Mouse (Mus musculus) neural tube, embryonic 10.5 days (tissue): ENCODE results near the gene Wdr59.
A peak's percentile ranks its signal among the peaks of the same experiment; 100 is the strongest.
"Not testable (repeated sequence)": the region's sequence is repeated elsewhere in the genome, so short reads cannot be mapped to it uniquely, and the experiment has no call there.

Source experiments
- DNase-seq: peaks from one replicate; pipeline ENCODE4 v3.0.0-alpha.2; 2017; ENCODE audit warnings: low spot score; ENCODE audit errors: extremely low spot score

Gene Wdr59

DNA sequence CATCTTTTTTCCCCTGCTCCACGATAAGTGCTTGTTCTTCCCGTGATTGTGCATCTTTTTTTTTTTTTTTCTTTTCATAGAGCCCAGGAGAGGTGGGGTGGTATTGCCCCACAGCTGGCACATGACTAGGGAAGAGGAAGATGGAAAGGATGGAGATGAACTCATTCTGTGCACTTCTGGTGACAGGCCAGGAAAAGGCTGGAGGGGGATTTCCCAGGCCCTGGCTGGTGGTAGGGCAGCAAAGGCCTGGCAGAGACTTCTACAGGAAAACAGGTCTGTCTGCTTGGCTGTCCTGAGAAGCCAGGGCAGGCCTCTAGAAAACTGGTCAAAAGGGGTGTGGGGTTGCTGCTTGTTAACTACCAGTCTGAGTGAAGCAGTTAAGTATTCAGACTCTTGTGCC is 16.3 kb upstream of the Wdr59 start:
- DNase-seq: no peak

DNA sequence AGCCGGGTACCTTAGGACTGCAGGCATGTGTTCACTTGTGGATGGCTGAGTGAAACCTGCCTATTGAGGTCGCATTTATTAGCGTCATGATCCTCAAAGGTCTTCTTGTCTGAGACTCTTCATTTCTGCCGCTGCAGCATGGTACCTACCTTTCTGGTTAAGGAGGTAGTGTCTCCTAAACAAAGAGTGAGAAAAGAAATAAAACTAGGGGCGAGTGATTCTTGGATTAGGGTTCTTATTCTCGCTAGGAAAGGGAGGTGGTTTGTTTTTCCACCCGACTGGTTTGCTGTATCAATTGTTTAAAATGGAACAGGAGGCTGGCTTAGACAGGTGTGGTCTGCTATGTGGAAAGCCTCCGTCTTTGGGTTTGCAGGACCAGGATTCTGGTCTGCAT is 15.9 kb upstream of the Wdr59 start:
- no peak for DNase-seq

DNA sequence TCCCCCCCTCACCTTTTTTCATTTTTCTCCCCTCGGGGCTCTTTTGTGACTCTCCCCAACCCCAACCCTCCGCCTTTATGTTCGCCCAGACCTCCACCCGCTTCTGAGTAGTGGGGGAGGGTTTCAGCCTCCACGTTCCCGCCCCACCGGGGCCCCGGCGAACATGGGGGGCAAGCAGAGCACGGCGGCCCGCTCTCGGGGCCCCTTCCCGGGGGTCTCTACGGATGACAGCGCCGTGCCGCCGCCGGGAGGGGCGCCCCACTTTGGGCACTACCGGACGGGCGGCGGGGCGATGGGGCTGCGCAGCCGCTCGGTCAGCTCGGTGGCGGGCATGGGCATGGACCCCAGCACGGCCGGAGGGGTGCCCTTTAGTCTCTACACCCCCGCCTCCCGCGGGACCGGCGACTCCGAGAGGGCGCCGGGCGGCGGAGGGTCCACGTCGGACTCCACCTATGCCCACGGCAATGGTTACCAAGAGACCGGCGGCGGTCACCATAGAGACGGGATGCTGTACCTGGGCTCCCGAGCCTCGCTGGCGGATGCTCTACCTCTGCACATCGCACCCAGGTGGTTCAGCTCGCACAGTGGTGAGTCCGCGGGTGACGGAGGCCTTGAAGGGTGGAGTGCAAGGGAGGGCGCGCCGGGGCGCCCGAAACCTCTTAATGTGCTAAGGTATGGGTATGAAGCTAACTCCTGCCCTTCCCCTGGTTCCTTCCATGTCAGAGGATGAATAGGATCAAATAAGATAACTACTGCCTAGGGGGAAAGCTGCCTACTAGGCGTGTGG is 15.3 kb upstream of the Wdr59 start:
- peak; percentile 53 for DNase-seq

DNA sequence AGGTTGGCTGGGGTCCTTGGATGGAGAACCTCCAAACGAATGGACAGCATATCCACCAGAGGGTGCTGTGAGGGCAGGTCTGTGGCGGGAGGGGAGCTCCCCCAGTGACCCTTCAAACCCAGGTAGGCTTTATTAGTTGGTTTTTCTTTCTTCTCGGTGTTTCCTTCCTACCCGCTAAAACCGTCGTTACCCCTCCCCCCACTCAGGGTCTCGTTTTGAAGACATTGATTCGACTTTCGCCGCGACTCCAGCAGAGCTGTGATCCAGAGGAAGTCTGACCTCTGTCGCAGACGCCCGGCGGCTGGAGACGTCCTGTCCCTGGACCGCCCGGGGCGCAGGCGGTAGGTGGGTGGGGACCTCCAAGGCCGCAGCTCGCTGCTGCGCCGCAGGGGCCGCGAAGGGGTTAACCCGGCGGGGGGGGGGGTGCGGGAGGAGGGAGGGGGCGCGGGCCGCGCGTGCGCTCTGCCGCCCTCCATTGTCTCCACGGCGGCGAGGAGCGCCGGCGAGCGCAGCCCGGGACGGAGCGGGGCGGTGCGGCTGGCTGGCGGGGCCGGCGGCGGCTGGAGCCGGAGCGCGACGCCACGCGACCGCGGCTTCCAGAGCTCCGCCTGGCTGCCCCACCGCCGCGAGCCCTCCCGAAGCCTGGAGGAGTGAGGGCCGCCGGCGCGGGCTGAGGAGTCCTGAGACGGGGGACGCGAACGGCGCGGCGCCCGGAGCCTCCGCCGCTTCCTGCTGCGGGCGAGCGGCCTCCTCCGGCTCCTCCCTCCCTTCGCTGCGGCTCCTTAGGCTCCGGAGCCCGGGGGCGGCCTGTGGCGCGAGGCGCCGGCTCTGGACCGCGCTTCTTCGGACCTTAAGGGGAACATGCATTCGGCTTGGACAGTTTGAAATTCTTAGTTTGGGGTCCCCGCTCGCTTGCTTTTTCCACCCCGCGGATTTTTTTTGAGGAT is 14.4 kb upstream of the Wdr59 start, which contains the start of gene Znrf1:
Znrf1 (plus strand) TSS at position 67 of the 947 bp plus-strand sequence.
- peak; percentile 92 for DNase-seq

DNA sequence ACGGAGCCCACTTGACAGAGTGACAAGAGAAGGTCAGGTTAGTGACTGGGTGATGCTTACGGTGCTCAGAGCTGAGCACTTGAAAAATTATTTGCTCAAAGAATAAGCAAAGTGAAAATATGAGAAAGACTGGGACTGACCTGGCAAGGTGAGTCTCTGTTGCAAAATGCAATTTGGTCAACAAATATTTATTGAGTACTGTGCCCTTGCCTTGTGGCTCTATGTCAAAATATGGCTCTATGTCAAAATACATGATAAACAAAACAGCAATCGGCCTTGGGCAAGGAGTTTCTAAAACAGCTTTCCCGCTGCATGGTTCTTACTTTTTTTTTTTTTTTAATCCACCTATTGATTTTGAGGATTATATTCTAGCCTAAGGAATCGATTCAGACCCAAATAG is 13.6 kb upstream of the Wdr59 start:
- no peak for DNase-seq

DNA sequence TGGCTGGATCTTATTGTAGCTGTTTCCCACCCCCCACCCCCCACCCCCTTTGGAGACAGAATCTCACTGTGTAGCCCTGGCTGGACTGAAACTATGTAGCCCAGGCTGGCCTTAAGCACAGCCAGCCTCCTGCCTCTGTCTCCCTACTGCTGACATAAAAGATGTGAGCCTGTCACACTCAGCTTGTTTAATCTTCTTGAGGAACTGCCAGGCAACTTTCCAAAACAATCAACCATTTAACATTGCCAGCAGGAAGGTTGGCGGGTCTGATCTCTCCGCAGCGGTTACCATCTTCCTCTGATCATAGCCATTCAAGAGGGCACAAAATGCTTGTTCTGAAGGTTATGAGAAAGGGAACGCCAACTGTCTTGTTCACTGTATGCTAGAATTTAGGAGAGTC is 11.6 kb upstream of the Wdr59 start:
- DNase-seq: no peak

DNA sequence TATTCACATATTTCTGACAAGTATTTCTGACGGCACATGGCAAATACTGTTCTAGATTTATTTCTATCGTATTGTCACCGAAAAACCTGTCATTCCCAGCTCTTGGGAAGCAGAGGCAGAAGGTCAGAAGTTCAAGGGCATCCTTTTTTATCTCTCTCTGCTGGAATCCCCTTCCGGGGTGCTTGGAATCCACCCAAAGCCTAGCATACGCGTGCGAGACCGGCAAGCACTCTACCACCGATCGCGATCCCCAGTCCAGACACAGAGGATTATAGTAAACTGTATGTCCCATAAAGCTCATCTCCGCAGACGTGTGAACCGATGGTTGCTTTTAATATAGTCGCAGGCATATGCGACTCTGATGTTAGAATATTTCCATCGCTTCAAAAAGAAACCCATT is 9.7 kb upstream of the Wdr59 start:
- DNase-seq: no peak

DNA sequence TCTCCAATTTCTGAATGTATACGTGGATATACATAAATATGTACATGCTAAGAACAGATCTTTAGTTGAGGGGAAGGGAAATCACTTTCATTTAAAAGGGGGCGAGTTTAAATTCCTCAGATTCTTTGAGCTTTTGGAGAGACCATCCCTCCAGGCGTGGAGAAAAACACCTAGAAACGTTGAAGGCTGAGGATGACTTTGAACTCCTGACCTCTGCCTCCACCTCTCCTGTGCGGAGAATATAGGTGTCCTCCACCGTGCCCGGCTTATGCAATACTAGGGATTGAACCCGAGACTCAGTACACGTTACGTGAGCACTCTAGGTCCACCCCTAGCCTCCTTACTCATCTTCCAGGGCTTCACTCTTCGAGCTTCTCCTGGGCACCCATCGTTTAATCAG is 9.3 kb upstream of the Wdr59 start:
- DNase-seq: no peak

DNA sequence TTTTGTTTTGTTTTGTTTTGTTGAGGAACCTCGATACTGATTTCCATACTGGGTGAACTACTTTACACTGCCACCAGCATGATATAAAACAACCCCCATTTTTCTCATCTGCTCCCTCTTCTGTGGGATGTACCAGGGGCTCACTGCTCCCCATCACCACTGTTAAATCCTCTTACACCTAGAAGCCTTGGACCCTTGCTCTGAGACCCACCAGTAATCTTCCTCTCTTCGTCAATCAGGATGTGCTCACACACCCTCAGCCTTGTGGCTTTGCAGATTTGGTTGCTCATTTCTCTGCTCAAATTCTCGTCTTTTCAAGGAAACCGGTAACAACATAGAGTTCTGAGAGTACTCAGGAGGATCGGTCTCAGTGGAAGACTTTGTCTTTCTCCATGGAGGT is 6.2 kb upstream of the Wdr59 start:
- DNase-seq: no peak

DNA sequence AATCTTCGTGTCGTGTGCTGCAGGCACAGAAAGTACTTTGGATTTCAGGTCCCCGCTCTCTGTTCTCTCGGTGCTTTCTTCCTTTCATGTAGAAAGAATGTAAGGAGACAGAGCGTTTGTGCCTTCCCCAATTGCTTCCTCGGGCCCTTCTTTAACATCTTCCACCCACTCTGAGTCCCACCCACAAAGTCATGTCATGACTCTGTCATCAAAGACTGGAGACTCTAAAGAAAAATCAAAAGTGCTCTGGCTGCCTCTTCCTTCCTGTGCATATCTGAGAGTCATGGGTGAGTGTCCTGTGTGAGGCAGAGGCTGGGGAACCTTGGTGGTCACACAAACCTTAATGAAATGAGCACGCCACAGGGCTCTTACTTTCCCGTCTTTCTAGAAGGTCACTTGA is 5.3 kb upstream of the Wdr59 start:
- no peak for DNase-seq

DNA sequence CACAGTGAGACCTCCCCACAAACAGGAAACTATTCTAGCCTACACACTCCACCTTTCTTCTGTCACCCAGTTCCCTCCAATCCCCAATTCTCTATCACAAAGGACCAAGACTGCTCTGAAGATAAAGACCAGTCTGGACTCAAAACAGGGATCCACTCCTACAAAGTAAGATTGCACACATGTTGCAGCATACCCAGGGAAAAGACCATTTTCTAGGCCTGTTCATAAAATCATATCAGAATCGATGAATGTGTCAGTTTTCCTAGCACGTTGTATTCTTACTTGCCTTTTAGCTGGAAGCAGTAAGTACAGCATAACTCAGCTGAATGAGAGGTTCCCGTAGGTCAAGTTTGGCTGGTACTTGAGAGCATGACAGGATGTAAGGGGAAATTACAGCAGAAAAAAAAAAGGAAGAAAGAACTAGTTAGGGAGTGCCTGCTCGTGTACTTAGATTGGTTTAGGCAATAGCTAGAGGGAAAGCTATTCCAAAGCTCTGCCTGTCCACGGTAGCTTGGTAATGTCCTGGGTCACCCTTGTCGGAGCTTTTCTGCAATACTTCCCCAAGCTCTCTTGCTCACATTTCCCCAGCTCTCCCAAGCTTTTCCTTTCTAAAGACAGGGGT is 4.6 kb upstream of the Wdr59 start:
- DNase-seq: no peak

DNA sequence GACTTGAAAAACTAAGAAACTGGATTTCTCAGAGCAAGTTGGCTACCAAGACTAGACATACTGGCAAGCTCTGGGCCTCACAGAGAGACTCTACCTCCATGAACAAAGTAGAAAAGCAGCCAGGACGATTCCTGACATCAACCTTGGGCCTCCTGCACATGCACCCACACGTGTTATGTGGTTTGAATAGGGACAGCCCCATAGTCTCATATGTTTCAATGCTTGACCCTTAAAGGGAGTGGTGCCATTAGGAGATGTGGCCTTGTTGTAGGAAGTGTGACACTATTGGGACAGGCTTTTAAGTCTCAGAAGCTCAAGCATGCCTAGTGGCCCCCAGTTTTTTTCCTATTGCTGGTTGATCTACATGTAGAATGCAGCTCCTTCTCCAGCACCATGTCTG is 4.4 kb downstream of the Wdr59 start:
- no peak for DNase-seq

DNA sequence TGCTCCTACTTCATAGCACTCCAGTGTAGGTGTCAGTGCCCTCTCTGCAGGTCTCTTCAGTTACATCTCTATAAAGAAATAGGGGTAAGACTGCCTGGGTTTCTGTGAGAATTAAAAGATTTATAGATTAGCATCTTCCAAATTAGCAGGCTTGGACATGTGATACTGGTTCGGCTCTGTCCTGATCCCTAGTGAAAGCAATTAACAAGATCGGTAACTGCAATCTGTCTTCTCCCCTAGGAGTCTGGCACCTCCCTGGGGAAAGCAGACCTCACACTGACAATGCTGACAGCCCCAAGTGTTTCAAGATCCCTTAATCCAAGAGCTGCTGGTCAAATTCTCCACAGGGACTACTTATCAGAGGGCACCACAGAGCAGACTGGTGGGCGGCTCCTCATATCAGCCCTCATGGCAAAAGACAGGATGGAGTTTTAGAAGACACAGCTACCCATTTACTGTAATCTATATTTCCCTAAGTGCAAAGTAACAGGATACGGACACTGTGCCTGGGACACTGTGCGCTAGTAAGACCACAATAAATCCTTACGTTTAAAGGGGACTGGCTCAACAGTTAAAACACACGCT is 5.3 kb downstream of the Wdr59 start:
- no peak for DNase-seq

DNA sequence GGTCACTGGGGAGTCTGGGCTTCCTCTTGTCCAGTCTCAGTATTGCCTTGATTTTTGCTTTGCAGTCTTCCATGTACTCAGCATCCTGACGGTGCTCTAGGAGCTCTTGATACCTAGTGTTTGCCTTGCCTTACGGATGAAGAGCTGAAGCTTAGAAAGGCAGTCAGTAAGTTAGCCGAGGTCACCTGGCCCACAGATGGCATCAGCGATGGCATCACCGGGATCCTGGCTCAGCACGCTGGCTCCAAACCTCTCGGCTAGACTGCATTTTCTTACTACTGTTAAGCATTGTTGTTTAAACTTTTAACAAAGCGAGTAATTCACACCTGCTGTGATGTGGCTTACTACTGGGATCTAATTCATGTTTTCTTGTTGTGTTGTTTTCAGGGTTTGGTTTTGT is 8.4 kb downstream of the Wdr59 start:
- DNase-seq: no peak

DNA sequence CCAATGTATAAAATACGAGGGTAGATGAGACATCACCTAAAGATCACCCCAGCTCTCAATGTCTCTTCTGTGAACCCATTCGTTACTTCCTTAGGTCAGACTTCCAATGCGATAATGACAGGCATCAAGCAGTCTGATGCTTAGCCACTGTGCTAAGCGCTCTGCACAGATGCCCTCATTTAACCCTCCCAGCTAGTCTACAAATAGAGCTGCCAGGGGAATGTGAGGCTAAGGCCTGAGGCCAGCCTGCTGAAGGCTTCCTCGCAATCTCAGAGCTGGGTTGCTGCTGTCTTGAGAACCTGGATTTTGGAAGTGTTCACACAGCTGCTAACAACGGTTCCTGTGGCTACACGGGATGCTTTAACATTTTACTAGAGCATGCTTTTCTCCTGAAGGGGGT is 9.0 kb downstream of the Wdr59 start:
- DNase-seq: no peak

DNA sequence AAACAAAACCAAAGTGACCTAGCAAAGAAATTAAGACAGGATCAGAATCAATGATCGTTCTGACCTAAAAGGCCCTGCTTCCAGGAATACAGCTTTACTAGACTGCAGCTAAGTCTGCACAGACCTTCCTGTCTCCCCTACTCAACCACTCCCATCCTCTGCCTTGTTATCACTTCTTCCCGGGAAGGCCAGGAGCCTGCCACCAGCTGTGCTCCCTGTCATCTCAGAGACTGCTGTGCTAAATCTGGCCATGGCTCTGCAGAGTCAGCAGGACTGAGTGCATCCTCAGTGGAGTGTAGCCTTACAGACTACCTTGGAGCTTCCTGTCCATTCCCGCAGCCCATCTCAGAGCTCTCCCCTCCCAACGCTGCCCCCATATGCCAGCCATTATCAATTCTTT is 11.5 kb downstream of the Wdr59 start:
- DNase-seq: no peak

DNA sequence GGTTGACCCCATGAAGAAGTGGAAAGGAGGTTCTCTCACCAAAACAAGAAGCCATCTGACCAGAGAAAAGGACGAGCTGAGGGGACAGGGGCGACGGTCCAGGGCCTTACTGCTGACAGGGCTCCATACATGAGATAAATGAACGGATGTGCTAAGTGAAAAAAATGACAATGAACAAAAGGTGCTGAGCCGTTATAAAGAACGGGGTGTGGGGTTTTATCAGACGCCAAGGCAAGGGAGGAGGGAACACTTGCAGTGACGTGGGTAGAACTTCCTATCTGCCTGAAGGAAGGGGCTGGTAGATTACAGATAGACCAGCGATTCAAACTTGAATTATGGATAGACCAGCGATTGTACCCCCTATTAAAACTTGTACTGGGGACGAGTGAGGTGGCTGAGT is 12.6 kb downstream of the Wdr59 start:
- DNase-seq: no peak

DNA sequence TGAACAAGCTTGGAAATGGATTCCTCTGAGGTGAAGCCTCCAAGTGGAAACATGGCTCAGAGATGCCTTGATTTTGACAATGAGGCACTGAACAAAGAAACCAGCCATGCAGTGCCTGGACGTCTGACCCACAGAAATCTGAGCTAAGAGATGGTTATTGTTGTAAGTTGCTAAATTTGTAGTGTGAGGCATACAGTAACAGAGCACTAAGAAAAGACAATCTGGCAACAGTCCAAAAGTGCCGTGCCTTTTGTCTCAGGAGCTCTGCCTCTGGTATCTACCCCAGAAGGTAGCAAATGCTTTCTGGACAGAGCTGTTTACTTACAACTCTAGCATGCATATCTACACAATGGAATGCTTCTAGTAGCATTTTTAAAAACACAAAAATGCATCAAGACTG is 13.3 kb downstream of the Wdr59 start:
- DNase-seq: no peak

DNA sequence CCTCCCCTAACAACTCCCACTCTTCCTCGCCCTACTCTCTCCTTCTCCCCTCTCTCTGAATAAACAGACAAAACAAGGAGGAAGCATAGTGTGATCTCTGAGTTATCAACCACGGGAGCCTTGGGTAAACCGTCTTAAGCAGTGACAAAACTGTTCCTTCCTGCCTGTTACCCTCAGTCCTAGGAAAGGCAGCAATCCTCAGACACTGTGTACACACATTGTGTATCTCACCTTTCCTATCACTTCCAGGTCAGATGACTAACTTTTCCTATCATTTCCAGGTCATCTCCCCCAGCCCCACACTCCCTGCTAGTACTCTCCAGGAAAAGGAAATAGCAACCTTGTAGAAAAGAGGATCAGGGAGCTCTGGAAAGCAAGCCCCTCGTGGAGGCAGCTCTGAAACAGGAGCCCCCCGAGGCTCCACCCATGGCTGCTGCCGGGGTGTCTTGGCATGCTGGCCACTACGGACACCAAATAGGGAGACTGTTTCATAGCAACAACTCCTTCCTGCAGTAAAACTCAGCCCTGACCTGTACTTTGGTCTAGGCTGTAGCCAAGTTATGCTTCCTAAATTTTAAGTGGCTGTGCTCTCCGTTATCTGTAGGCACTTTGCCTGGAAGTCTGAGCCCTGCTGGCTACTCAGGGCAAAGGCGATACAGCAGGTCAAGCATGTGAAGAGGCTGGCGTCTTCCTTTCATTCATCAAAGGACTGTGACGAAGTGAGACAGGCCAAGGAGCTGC is 20.0 kb downstream of the Wdr59 start:
- DNase-seq: no peak

DNA sequence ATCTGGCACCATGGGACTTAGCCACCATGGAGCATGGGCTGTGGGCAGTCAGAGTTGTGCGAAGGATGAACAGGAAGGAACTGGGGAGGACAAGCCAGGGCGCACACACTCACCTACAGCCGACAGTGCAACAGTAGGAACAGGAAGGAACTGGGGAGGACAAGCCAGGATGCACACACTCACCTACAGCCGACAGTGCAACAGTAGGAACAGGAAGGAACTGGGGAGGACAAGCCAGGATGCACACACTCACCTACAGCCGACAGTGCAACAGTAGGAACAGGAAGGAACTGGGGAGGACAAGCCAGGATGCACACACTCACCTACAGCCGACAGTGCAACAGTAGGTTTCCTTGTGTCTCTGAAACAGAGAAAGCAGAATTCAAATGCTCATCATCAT is 23.6 kb downstream of the Wdr59 start:
- DNase-seq: not testable (repeated sequence)

DNA sequence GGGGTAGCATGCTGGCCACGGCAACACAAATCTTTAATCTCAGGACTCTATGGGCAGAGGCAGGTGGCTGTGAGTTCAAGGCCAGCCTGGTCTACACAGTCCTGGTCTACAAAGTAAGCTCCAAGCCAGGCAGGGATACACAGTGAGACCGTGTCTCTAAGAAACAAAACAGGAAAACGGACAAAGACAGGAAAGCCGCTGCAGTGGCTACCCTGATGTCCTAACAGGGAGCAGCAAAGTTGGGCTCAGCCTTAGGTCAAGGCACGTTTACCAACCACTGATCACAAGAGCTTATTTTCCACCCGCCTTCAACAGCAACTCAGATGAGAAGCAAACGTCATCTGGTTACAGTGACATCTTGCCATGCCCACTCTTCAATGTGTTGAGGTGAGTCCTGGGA is 25.6 kb downstream of the Wdr59 start:
- no peak for DNase-seq
